Mouse (Mus musculus) megakaryocyte, embryonic 14.5 days (primary cell): ENCODE measurements around the gene Phf21a. TPM values are rescaled to one million over a fixed set of nuclear protein-coding genes. Genes with fewer than 3 reads are reported as not detected.

ENCODE experiments used
- H3K27me3 ChIP-seq: replicated peaks from 2 replicates; pipeline ENCODE3; 2012; ENCODE audit warnings: inconsistent platforms
- H3K36me3 ChIP-seq: replicated peaks from 2 replicates; pipeline ENCODE3; 2012; ENCODE audit warnings: low read length, inconsistent platforms, mixed read lengths
- H3K4me1 ChIP-seq: 2 replicates; pipeline ENCODE4 v1.6.1; 2012; ENCODE audit warnings: inconsistent platforms
- H3K4me3 ChIP-seq: replicated peaks from 2 replicates; pipeline ENCODE3; 2012; ENCODE audit warnings: moderate library complexity, mild to moderate bottlenecking, inconsistent platforms
- H3K9me3 ChIP-seq: 2 replicates; pipeline ENCODE4 v1.6.1; 2012; ENCODE audit warnings: inconsistent platforms
- FLI1 ChIP-seq: IDR thresholded peaks from 2 replicates; pipeline ENCODE4 v1.6.1; 2012; ENCODE audit warnings: low read length, inconsistent platforms, mixed read lengths
- GATA1 ChIP-seq: IDR thresholded peaks from 3 replicates; pipeline ENCODE4 v1.6.1; 2012; ENCODE audit warnings: mixed read lengths, low read length, inconsistent platforms, borderline replicate concordance
- polyA plus RNA-seq: library from polyadenylated mRNA; stranded (reverse); fragments of >175 nt; gene quantifications from 2 replicates; pipeline ENCODE4 v1.2.3, GENCODE M21; 2012; ENCODE audit warnings: low replicate concordance; ENCODE audit not compliant: insufficient read depth

The Phf21a gene
- polyA plus RNA-seq, 1 experiment, result 19.0 TPM

GRCm38 (mm10) chr2:92058936-92059335, 34.0 kb upstream of the Phf21a start:
- peaks cover 55% of the 10 kb centered on the region for H3K27me3 ChIP-seq
- H3K36me3 ChIP-seq, result no peaks in the 10 kb centered on the region
- H3K4me1 ChIP-seq, result peaks cover 38% of the 10 kb centered on the region
- TF ChIP-seq GATA1, result no peak
- no peak for TF ChIP-seq FLI1
- no peaks in the 10 kb centered on the region for H3K9me3 ChIP-seq
- H3K4me3 ChIP-seq, result peak overlapping the region; percentile 90

- peak overlapping the region; percentile 90 for H3K4me3 ChIP-seq
- peaks cover 50% of the 10 kb centered on the region for H3K27me3 ChIP-seq
- TF ChIP-seq GATA1, result no peak
- TF ChIP-seq FLI1, result no peak
- H3K4me1 ChIP-seq, result peaks cover 38% of the 10 kb centered on the region
- H3K36me3 ChIP-seq, result no peaks in the 10 kb centered on the region
- H3K9me3 ChIP-seq, result no peaks in the 10 kb centered on the region
Measured at GRCm38 (mm10) chr2:92059481-92060220, 33.3 kb upstream of the Phf21a start.

- peak overlapping the region; percentile 90 for H3K4me3 ChIP-seq
- peaks cover 36% of the 10 kb centered on the region for H3K4me1 ChIP-seq
- no peaks in the 10 kb centered on the region for H3K36me3 ChIP-seq
- H3K9me3 ChIP-seq, result no peaks in the 10 kb centered on the region
- no peak for TF ChIP-seq GATA1
- no peak for TF ChIP-seq FLI1
- peaks cover 47% of the 10 kb centered on the region for H3K27me3 ChIP-seq
Measured at GRCm38 (mm10) chr2:92060291-92060690, 32.6 kb upstream of the Phf21a start.

DNA sequence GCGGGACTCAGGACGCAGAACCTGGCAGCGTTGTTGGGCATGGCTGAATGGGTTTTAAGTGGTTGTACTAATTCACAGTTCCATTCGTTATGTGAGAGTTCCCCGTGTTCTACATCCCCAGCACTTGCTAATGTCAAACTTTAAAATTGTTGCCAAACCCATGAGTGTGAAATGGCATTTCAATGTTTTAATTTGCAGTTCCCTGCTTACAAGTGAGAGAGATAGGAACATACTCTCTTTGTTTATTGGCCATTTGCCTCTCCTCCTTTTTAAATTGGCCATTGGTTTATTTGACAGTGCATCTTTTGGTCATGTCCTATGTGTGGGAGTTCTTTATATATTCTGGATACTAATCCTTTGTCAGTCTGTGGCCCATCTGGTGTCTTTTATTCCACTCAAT, 31.6 kb upstream of the Phf21a start:
- H3K9me3 ChIP-seq, result no peaks in the 10 kb centered on the region
- TF ChIP-seq FLI1 (no peak), GATA1 (no peak)
- peaks cover 34% of the 10 kb centered on the region for H3K4me1 ChIP-seq
- no peak overlapping the region for H3K4me3 ChIP-seq
- H3K27me3 ChIP-seq, result peaks cover 54% of the 10 kb centered on the region
- H3K36me3 ChIP-seq, result no peaks in the 10 kb centered on the region

GRCm38 (mm10) chr2:92063106-92063505, 29.8 kb upstream of the Phf21a start:
- Histone ChIP-seq H3K4me3 (no peak overlapping the region), H3K4me1 (peaks cover 40% of the 10 kb centered on the region)
- TF ChIP-seq FLI1, result no peak
- TF ChIP-seq GATA1, result no peak

DNA sequence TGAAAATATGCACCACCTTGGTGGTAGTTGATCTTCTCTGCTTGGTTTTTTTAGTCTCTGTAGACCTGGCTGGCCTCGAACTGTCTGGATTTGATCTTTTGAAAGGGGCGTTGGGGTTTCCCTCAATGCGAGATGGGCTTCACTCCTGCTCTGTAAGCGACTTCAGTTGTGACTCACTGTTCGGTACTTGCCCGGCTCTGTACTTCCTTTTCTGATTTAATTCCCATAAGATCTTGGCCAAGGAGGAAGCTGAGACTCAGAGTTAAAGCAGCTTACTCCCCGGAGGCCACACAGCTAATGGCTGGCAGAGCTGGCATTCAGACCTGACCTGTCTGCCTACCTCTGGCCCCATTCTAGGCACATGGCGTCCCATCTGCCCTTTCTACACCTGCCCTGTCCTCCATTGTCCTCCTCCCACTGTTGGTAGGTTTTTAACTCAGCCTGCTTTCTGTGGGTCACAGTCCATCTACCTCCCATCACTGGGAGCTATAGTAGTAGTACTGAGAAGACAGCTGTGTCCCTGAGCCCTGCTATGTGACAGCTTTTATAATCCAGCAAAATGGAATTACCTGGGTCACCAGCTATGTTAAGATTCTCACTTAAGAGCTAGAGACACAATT, 27.5 kb upstream of the Phf21a start:
- Histone ChIP-seq H3K36me3 (no peaks in the 10 kb centered on the region), H3K27me3 (peaks cover 52% of the 10 kb centered on the region), H3K4me1 (peaks cover 23% of the 10 kb centered on the region), H3K4me3 (peak overlapping the region; percentile 73), H3K9me3 (no peaks in the 10 kb centered on the region)
- TF ChIP-seq FLI1 (no peak), GATA1 (no peak)

More at GRCm38 (mm10) chr2:92063106-92063505, 29.8 kb upstream of the Phf21a start:
- Histone ChIP-seq H3K27me3 (peaks cover 57% of the 10 kb centered on the region), H3K9me3 (no peaks in the 10 kb centered on the region), H3K36me3 (no peaks in the 10 kb centered on the region)

GRCm38 (mm10) chr2:92065938-92066337, 27.0 kb upstream of the Phf21a start:
- TF ChIP-seq GATA1 (no peak), FLI1 (no peak)

GRCm38 (mm10) chr2:92066899-92067298, 26.0 kb upstream of the Phf21a start:
- Histone ChIP-seq H3K36me3 (no peaks in the 10 kb centered on the region), H3K27me3 (peaks cover 47% of the 10 kb centered on the region), H3K4me3 (no peak overlapping the region), H3K9me3 (no peaks in the 10 kb centered on the region), H3K4me1 (peaks cover 23% of the 10 kb centered on the region)
- TF ChIP-seq FLI1 (no peak), GATA1 (no peak)

More at GRCm38 (mm10) chr2:92065938-92066337, 27.0 kb upstream of the Phf21a start:
- no peaks in the 10 kb centered on the region for H3K9me3 ChIP-seq
- no peak overlapping the region for H3K4me3 ChIP-seq
- peaks cover 48% of the 10 kb centered on the region for H3K27me3 ChIP-seq
- peaks cover 23% of the 10 kb centered on the region for H3K4me1 ChIP-seq
- H3K36me3 ChIP-seq, result no peaks in the 10 kb centered on the region

- Histone ChIP-seq H3K9me3 (no peaks in the 10 kb centered on the region), H3K4me3 (no peak overlapping the region), H3K36me3 (no peaks in the 10 kb centered on the region), H3K27me3 (peaks cover 49% of the 10 kb centered on the region), H3K4me1 (peaks cover 23% of the 10 kb centered on the region)
- TF ChIP-seq FLI1 (no peak), GATA1 (no peak)
Measured at GRCm38 (mm10) chr2:92067600-92067999, 25.3 kb upstream of the Phf21a start.

GRCm38 (mm10) chr2:92069630-92070029, 23.3 kb upstream of the Phf21a start:
- TF ChIP-seq GATA1, result no peak
- no peak for TF ChIP-seq FLI1
- no peaks in the 10 kb centered on the region for H3K9me3 ChIP-seq
- no peaks in the 10 kb centered on the region for H3K36me3 ChIP-seq
- H3K4me1 ChIP-seq, result peaks cover 23% of the 10 kb centered on the region
- H3K27me3 ChIP-seq, result peaks cover 55% of the 10 kb centered on the region
- H3K4me3 ChIP-seq, result no peak overlapping the region
